Mouse (Mus musculus) heart, embryonic 11.5 days (tissue): ENCODE results near the gene Bpifb4. TPM values are rescaled to one million over a fixed set of nuclear protein-coding genes. Genes with fewer than 3 reads are reported as not detected.

Experiments
- ATAC-seq: fragments of 200-750 bp; cut with Nextera tagmentation; replicated peaks from 2 replicates; pipeline ENCODE4 v1.8.0; 2017; ENCODE audit warnings: moderate library complexity; ENCODE audit not compliant: insufficient number of reproducible peaks, low FRiP score, low TSS enrichment
- H3K27ac ChIP-seq: fragments of 300-500 bp; sonication (generic); 2 replicates; pipeline ENCODE4 v1.5.1; 2014; ENCODE audit warnings: mild to moderate bottlenecking, low read depth, low read length
- H3K27me3 ChIP-seq: fragments of 300-500 bp; sonication (generic); 2 replicates; pipeline ENCODE4 v1.6.1; 2014; ENCODE audit warnings: mild to moderate bottlenecking, low read length, mixed read lengths; ENCODE audit not compliant: control insufficient read depth, insufficient read depth
- H3K36me3 ChIP-seq: fragments of 300-500 bp; sonication (generic); 2 replicates; pipeline ENCODE4 v1.6.1; 2014; ENCODE audit warnings: mild to moderate bottlenecking, low read length, moderate library complexity, mixed read lengths; ENCODE audit not compliant: control insufficient read depth, insufficient read depth
- H3K4me1 ChIP-seq: fragments of 300-500 bp; sonication (generic); 2 replicates; pipeline ENCODE4 v1.6.1; 2014; ENCODE audit warnings: low read length; ENCODE audit not compliant: control insufficient read depth, insufficient read depth
- H3K4me2 ChIP-seq: fragments of 300-500 bp; sonication (generic); 2 replicates; pipeline ENCODE4 v1.6.1; 2014; ENCODE audit warnings: mild to moderate bottlenecking, moderate library complexity
- H3K4me3 ChIP-seq: fragments of 300-500 bp; sonication (generic); 2 replicates; pipeline ENCODE4 v1.5.1; 2014; ENCODE audit warnings: low read depth, low read length
- H3K9ac ChIP-seq: fragments of 300-500 bp; sonication (generic); 2 replicates; pipeline ENCODE4 v1.6.1; 2014; ENCODE audit warnings: mild to moderate bottlenecking, low read depth, low read length, moderate library complexity
- H3K9me3 ChIP-seq: fragments of 300-500 bp; sonication (generic); replicated peaks from 2 replicates; pipeline ENCODE4 v1.6.1; 2016; ENCODE audit warnings: low read length; ENCODE audit not compliant: control insufficient read depth
- WGBS: fragments of 180-500 bp; shearing (Covaris S2); extraction: QIAGEN DNeasy Blood & Tissue Kit; methylation state at CpG from one replicate; pipeline ENCODE4 v1.1.7; 2014; ENCODE audit not compliant: insufficient replicate concordance; 5-methylcytosine and 5-hydroxymethylcytosine counted together
- polyA plus RNA-seq: library from polyadenylated mRNA; unstranded; fragments of >200 nt; fragmentation: Nextera tagmentation; extraction: Ambion mirVana; gene quantifications from 2 replicates; pipeline ENCODE4 v1.2.1, GENCODE M21; 2014

Gene Bpifb4
- polyA plus RNA-seq, 1 experiment from 2014 or later = not detected

- no peaks in the 10 kb centered on the region for H3K4me1 ChIP-seq
- no peak overlapping the region for H3K4me3 ChIP-seq
- H3K36me3 ChIP-seq = no peaks in the 10 kb centered on the region
- no peak overlapping the region for H3K4me2 ChIP-seq
- H3K27me3 ChIP-seq = no peaks in the 10 kb centered on the region
- no peak overlapping the region for H3K9ac ChIP-seq
- H3K9me3 ChIP-seq = no peaks in the 10 kb centered on the region
- no peak for ATAC-seq
- no peak overlapping the region for H3K27ac ChIP-seq
- 80% methylated on average over 6 of the region's 6 CpGs for WGBS
Observed at GRCm38 (mm10) chr2:153931125-153931524, 6.9 kb upstream of the Bpifb4 start.

DNA sequence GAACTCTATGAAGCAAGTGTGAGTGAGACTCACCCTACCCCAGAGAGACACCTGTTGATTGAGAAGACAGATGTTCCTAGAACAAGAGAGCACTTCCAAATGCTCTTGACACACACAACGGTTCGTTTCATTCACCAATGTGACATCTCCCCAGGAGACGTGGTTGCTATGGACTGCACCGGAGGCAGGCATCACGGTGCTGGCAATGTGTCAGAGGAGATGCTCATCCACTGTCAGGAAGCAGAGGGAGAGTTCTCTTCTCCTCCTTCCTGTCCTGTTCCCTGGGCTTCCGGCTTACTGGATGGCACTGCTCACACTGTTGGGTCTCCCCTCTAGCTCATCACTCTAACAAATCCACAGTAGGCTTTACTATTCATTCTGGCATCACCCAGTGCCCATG is 4.7 kb upstream of the Bpifb4 start:
- Histone ChIP-seq H3K4me1 (no peaks in the 10 kb centered on the region), H3K9ac (no peak overlapping the region), H3K27ac (no peak overlapping the region), H3K9me3 (no peaks in the 10 kb centered on the region), H3K27me3 (no peaks in the 10 kb centered on the region), H3K36me3 (no peaks in the 10 kb centered on the region), H3K4me3 (no peak overlapping the region), H3K4me2 (no peak overlapping the region)
- ATAC-seq = no peak
- WGBS = 74% methylated on average over 6 of the region's 6 CpGs

GRCm38 (mm10) chr2:153935348-153935747 is 2.7 kb upstream of the Bpifb4 start:
- Histone ChIP-seq H3K4me3 (no peak overlapping the region), H3K4me1 (no peaks in the 10 kb centered on the region), H3K36me3 (no peaks in the 10 kb centered on the region), H3K27me3 (no peaks in the 10 kb centered on the region), H3K9ac (no peak overlapping the region), H3K4me2 (no peak overlapping the region), H3K27ac (no peak overlapping the region), H3K9me3 (no peaks in the 10 kb centered on the region)
- WGBS = 84% methylated on average over 6 of the region's 6 CpGs
- no peak for ATAC-seq

- Histone ChIP-seq H3K4me3 (no peak overlapping the region), H3K27ac (no peak overlapping the region), H3K9me3 (no peaks in the 10 kb centered on the region), H3K4me2 (no peak overlapping the region), H3K36me3 (no peaks in the 10 kb centered on the region), H3K9ac (no peak overlapping the region), H3K27me3 (no peaks in the 10 kb centered on the region), H3K4me1 (no peaks in the 10 kb centered on the region)
- ATAC-seq = no peak
- 42% methylated on average over 3 of the region's 3 CpGs for WGBS
Observed at GRCm38 (mm10) chr2:153943537-153943936, 5.5 kb downstream of the Bpifb4 start.

- no peaks in the 10 kb centered on the region for H3K36me3 ChIP-seq
- H3K4me1 ChIP-seq = no peaks in the 10 kb centered on the region
- no peak overlapping the region for H3K4me3 ChIP-seq
- H3K27ac ChIP-seq = no peak overlapping the region
- WGBS = 83% methylated on average over 8 of the region's 8 CpGs
- H3K27me3 ChIP-seq = no peaks in the 10 kb centered on the region
- H3K9me3 ChIP-seq = no peaks in the 10 kb centered on the region
- no peak for ATAC-seq
- H3K4me2 ChIP-seq = no peak overlapping the region
- no peak overlapping the region for H3K9ac ChIP-seq
Observed at GRCm38 (mm10) chr2:153944567-153944966, 6.6 kb downstream of the Bpifb4 start.

DNA sequence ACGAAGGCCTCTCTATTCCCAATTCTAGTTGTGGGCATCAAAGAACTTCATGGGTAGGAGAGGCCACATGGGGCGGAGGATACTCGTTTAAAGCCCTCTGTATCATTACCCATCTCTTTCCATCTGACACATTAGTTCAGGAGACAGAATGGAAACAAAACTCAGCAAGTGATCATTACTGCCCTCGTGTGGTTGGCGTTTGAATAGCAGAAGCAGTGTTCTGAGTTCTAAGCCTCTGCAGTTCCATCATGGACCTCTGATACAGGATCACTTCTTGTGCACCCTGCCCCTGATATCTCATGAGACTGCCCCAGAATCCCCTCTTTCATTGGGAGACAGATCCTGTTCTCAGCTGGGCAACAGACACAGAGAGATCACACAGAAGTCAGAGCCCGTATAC is 14.9 kb downstream of the Bpifb4 start:
- H3K9ac ChIP-seq = no peak overlapping the region
- no peak overlapping the region for H3K4me2 ChIP-seq
- H3K36me3 ChIP-seq = no peaks in the 10 kb centered on the region
- no peak for ATAC-seq
- H3K9me3 ChIP-seq = no peaks in the 10 kb centered on the region
- no peaks in the 10 kb centered on the region for H3K4me1 ChIP-seq
- no peak overlapping the region for H3K4me3 ChIP-seq
- H3K27me3 ChIP-seq = no peaks in the 10 kb centered on the region
- H3K27ac ChIP-seq = no peak overlapping the region
- WGBS = 27% methylated on average over 6 of the region's 6 CpGs

DNA sequence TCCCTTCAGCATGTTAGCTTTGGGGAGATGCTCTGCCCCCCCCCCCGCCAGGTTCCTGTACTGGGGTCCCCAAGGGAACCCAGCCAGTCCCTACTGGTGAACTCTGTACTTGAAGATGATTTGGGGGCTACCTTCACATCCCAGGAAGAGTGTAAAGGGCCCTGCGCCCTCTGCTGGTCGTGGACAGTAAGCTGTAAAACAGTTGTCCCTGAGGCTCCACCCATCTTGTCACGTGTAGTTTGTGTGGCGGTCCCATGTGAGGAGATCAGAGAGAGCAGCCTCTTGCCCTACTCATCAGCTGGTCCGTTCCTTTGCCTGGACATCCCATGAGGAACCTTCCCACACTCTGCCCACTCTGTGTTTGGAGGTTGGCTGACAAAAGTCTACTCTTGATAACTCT is 15.8 kb downstream of the Bpifb4 start:
- Histone ChIP-seq H3K9ac (no peak overlapping the region), H3K4me1 (no peaks in the 10 kb centered on the region), H3K4me3 (no peak overlapping the region), H3K27me3 (no peaks in the 10 kb centered on the region), H3K27ac (no peak overlapping the region), H3K36me3 (no peaks in the 10 kb centered on the region), H3K4me2 (no peak overlapping the region; the same call in 1 of the 2 replicates), H3K9me3 (no peaks in the 10 kb centered on the region)
- no peak for ATAC-seq
- WGBS = 7% methylated on average over 6 of the region's 6 CpGs

- Histone ChIP-seq H3K4me3 (no peak overlapping the region), H3K27me3 (no peaks in the 10 kb centered on the region), H3K36me3 (no peaks in the 10 kb centered on the region), H3K9me3 (no peaks in the 10 kb centered on the region), H3K27ac (no peak overlapping the region), H3K9ac (no peak overlapping the region), H3K4me1 (no peaks in the 10 kb centered on the region), H3K4me2 (no peak overlapping the region)
- 52% methylated on average over 4 of the region's 4 CpGs for WGBS
- ATAC-seq = no peak
Observed at GRCm38 (mm10) chr2:153962821-153963331, 24.9 kb downstream of the Bpifb4 start.

- no peak for ATAC-seq
- no peaks in the 10 kb centered on the region for H3K36me3 ChIP-seq
- no peak overlapping the region for H3K4me2 ChIP-seq
- no peak overlapping the region for H3K9ac ChIP-seq
- H3K27me3 ChIP-seq = no peaks in the 10 kb centered on the region
- no peak overlapping the region for H3K27ac ChIP-seq
- H3K4me1 ChIP-seq = no peaks in the 10 kb centered on the region
- H3K9me3 ChIP-seq = no peaks in the 10 kb centered on the region
- 73% methylated on average over 1 of the region's 1 CpGs for WGBS
- H3K4me3 ChIP-seq = no peak overlapping the region
Observed at GRCm38 (mm10) chr2:153963334-153963733, 25.3 kb downstream of the Bpifb4 start.
